In genomic region chr3:143238546-143238945, GRCm38 (mm10) we compare ENCODE assay signal across 10 mouse cellular contexts.
"Had no signal": no experiment of that assay in that cellular context is flagged by ENCODE, and none has a peak within 500 bp of the region (broad histone marks: within the 10 kb centered on the region; RNA-seq: fewer than 3 reads in every experiment).

No protein-coding gene starts in this region.

- DNase-seq: kidney, adult 2 months; kidney, postnatal 25 days; layer of hippocampus, postnatal 36 days; lung, adult 2 months; lung, postnatal 36 days; spleen, adult 18-20 months; thymus, postnatal 36 days had no signal

- ATAC-seq: intestine, embryonic 16.5 days; lung, postnatal 0 days; midbrain, embryonic 13.5 days had no signal
